Mouse (Mus musculus): Measurements from ENCODE around the gene R3hdm4.
A peak's percentile ranks its signal among the peaks of the same experiment; 100 is the strongest.

- peak; percentile 29 to 40 (median 34) for TF ChIP-seq CTCF (IDR thresholded peaks at IDR 0.05 in 2 of 3, conservative IDR thresholded peaks at IDR 0.05 in 1 of 3; ENCODE audit: control insufficient read depth in 1 of 3, insufficient read depth in 1 of 3, low read depth in 2 of 3, low read length in 3 of 3, poor library complexity in 1 of 3, severe bottlenecking in 1 of 3)
- TF ChIP-seq NRF1 (IDR thresholded peaks at IDR 0.05; ENCODE audit: insufficient read depth, low read depth, low read length, poor library complexity, severe bottlenecking): no peak
- peak; percentile 44 for TF ChIP-seq SMC3 (IDR thresholded peaks at IDR 0.05; ENCODE audit: low read depth, low read length)
- no peak for TF ChIP-seq TBP (IDR thresholded peaks at IDR 0.05; ENCODE audit: low read depth, low read length)
- no peak for TF ChIP-seq EP300 (IDR thresholded peaks at IDR 0.05; ENCODE audit: low read depth in 1 of 2, low read length in 2 of 2)
- TF ChIP-seq GATA1 (IDR thresholded peaks at IDR 0.05; ENCODE audit: low read depth, low read length): no peak
- TF ChIP-seq POLR2A (IDR thresholded peaks at IDR 0.05; ENCODE audit: control insufficient read depth in 1 of 2, insufficient read depth in 1 of 2, low read depth in 1 of 2, low read length in 2 of 2, poor library complexity in 1 of 2): 0 out of 4 replicates have a peak, but pooled peaks of 1 of the 2 experiments have one; percentile 10
- TF ChIP-seq KAT2A (conservative IDR thresholded peaks at IDR 0.05; ENCODE audit: low read depth, low read length): no peak
- no peak for TF ChIP-seq POLR2AphosphoS5 (IDR thresholded peaks at IDR 0.05; ENCODE audit: borderline replicate concordance, low read depth, low read length)
- TF ChIP-seq TCF12 (IDR thresholded peaks at IDR 0.05; ENCODE audit: low read depth, low read length): no peak
- TF ChIP-seq ZMIZ1 (IDR thresholded peaks at IDR 0.05; ENCODE audit: low read depth, low read length): no peak
Observed at GRCm38 (mm10) chr10:79865801-79866295, 55.2 kb downstream of the R3hdm4 start.

Measured in MEL (cell line).